Mouse (Mus musculus): ENCODE data around the gene Ece1.

The Ece1 gene

GRCm38 (mm10) chr4:138003909-138004610, 142.0 kb downstream of the Ece1 start:
- no peak for ATAC-seq (ENCODE audit: insufficient number of reproducible peaks, low FRiP score, low TSS enrichment)

- no peak for ATAC-seq (ENCODE audit: insufficient number of reproducible peaks, low FRiP score, low TSS enrichment)
Observed at GRCm38 (mm10) chr4:138005781-138006180, 143.7 kb downstream of the Ece1 start.

GRCm38 (mm10) chr4:138006951-138007613, 145.0 kb downstream of the Ece1 start:
- ATAC-seq (ENCODE audit: insufficient number of reproducible peaks, low FRiP score, low TSS enrichment) = no peak

DNA sequence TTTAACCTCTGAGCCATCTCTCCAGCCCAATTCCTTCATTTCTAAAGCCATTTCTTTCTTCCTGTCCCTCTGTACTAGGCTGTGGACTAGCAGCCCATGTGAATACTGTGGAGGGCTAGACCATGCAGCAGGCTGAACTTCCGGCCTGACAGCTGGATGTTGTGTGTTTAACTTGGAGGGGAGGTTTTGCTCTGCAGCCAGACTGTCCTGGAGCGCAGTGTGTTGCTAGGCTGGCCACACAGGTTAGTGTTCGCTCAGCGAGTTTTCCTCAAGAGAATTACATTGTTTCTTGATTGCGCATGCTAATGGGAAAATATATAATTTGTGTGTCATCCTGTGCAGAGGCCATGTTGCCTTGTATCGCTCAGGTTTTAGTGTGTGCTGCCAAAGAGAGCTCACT, 146.6 kb downstream of the Ece1 start:
- no peak for ATAC-seq (ENCODE audit: insufficient number of reproducible peaks, low FRiP score, low TSS enrichment)

DNA sequence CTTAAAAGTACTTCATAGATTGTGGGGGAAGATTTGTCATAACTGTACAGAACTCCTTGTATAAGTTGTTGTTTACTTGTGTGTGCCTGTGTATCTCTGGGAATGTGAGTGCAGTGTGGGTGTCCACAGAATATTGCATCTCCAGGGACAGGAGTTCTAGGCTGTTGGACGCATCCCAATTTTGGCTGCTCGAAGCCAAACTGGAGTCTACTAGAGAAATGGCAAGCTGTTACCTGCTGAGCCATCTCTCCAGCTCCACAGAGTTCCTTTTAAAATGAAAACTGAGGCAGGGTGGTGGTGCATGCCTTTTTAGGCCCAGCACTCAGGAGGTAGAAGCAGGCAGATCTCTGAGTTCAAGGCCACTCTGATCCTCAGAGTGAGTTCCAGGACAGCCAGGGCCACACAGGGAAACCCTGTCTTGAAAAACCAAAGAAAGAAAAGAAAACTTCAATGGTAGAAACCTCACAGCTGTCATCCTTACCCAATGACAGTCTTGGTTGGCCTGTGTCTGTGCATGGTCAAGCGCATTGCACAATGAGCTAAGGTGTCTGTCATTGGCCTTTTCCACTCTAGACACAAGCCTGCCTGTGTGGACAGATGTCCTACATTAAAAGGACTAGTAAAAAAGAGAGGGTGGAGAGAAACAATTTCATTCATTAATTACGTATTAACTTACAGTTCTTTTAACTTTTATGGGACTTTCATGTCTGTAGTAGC, 147.9 kb downstream of the Ece1 start:
- peak; percentile 56; the same call in 1 of the 2 replicates for ATAC-seq (ENCODE audit: insufficient number of reproducible peaks, low FRiP score, low TSS enrichment)

DNA sequence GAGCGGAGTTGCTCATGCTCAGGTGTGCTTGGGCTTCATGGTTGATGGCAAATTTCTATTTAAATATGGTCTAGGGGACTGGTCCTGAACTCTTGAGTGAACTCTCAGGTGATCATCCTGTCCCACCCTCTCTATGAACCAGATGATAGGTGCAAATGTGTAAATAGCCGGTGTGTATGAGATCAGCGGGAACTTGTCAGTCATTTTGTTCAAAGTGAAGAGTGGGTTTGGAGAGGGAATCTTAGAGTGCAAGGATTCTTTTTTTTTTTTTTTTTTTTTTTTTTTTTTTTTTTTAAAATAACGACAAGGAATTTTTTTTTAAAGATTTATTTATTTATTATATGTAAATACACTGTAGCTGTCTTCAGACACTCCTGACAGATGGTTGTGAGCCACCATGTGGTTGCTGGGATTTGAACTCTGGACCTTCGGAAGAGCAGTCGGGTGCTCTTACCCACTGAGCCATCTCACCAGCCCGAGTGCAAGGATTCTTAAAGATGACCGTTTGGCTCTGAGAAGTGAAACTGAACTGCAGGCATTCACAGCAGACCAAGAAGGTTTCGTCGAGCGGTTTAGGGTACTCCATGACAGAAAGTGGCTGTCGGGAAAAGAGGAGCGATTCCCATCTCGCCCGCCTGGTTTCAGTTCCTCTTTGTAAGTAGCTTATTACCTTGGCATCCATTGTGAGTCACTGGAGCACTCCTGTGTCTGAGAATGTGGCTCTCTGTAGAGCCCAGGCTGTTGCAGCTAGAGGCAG, 151.9 kb downstream of the Ece1 start:
- no peak for ATAC-seq (ENCODE audit: insufficient number of reproducible peaks, low FRiP score, low TSS enrichment)
